9 mouse cellular contexts compared by ENCODE assay signal in genomic region chr3:83002191-83002590, GRCm38 (mm10). TPM values are rescaled to one million over a fixed set of nuclear protein-coding genes. Genes with fewer than 3 reads are reported as not detected.
DNase-seq lines count a peak whose midpoint lies in the region; ATAC-seq lines count a peak whose summit lies in the region.
"Had no signal": no experiment of that assay in that cellular context is flagged by ENCODE, and none has a peak within 500 bp of the region (broad histone marks: within the 10 kb centered on the region; RNA-seq: fewer than 3 reads in every experiment).

No protein-coding gene starts in this region.

- no peaks in the 10 kb centered on the region for H3K9me3 ChIP-seq in intestine, embryonic 14.5 days (ENCODE audit: control insufficient read depth, low read length)
- H3K9me3 ChIP-seq in intestine, embryonic 16.5 days (ENCODE audit: control insufficient read depth, low read length), result no peaks in the 10 kb centered on the region

- 5% methylated on average over 2 of the region's 2 CpGs for WGBS in intestine, embryonic 14.5 days
- 3% methylated on average over 2 of the region's 2 CpGs for WGBS in intestine, embryonic 16.5 days

- H3K4me3 ChIP-seq in intestine, embryonic 14.5 days (ENCODE audit: low read depth, low read length), result no peak overlapping the region
- no peak overlapping the region for H3K4me3 ChIP-seq in intestine, embryonic 16.5 days (ENCODE audit: low read length)

- H3K4me2 ChIP-seq in intestine, embryonic 14.5 days (ENCODE audit: low read length), result no peak overlapping the region
- no peak overlapping the region for H3K4me2 ChIP-seq in intestine, embryonic 16.5 days (ENCODE audit: low read depth, low read length)

- no peaks in the 10 kb centered on the region for H3K36me3 ChIP-seq in intestine, embryonic 14.5 days (ENCODE audit: control insufficient read depth, insufficient read depth, low read length)
- no peaks in the 10 kb centered on the region for H3K36me3 ChIP-seq in intestine, embryonic 16.5 days (ENCODE audit: control insufficient read depth, insufficient read depth, low read length)

- H3K4me1 ChIP-seq in intestine, embryonic 14.5 days (replicated peaks; ENCODE audit: control insufficient read depth, insufficient read depth, low read length), result no peaks in the 10 kb centered on the region
- H3K4me1 ChIP-seq in intestine, embryonic 16.5 days (ENCODE audit: control insufficient read depth, insufficient read depth, low read length), result 0 out of 2 replicates have a peak, but pooled peaks cover 2% of the 10 kb centered on the region

- H3K9ac ChIP-seq in intestine, embryonic 14.5 days (ENCODE audit: low read length), result no peak overlapping the region
- no peak overlapping the region for H3K9ac ChIP-seq in intestine, embryonic 16.5 days (ENCODE audit: low read depth, low read length)

- ATAC-seq in intestine, embryonic 14.5 days (replicated peaks; ENCODE audit: low FRiP score, low TSS enrichment, low read depth), result no peak
- ATAC-seq in intestine, embryonic 16.5 days, result no peak
- peak; percentile 47 for ATAC-seq in CD4-positive, CD25-positive, alpha-beta regulatory T cell, adult 4 months
- no peak for ATAC-seq in erythroid progenitor cell, adult 5-6 weeks (replicated peaks; ENCODE audit: low FRiP score, poor library complexity, severe bottlenecking)

- no peaks in the 10 kb centered on the region for H3K27me3 ChIP-seq in intestine, embryonic 14.5 days (replicated peaks; ENCODE audit: control insufficient read depth, insufficient read depth, low read length)
- H3K27me3 ChIP-seq in intestine, embryonic 16.5 days (replicated peaks; ENCODE audit: control insufficient read depth, insufficient read depth, low read length), result no peaks in the 10 kb centered on the region

- no peak overlapping the region for H3K27ac ChIP-seq in intestine, embryonic 14.5 days (ENCODE audit: low read depth)
- no peak overlapping the region for H3K27ac ChIP-seq in intestine, embryonic 16.5 days (ENCODE audit: low read length)
- H3K27ac ChIP-seq: macrophage had no signal

- peak; percentile 69 for DNase-seq in intestine, embryonic 14.5 days (ENCODE audit: low spot score)
- peak; percentile 56 for DNase-seq in R1 (ENCODE audit: low read depth, low spot score)
- peak; percentile 30 for DNase-seq in embryo, embryonic 11.5 days (ENCODE audit: low read depth, low spot score)
- DNase-seq in kidney, postnatal 4 days, result peak; percentile 62 to 65
- peak; percentile 6 to 24 for DNase-seq in natural killer cell, adult 2 months (ENCODE audit: low spot score in 2 of 2)

RNA-seq across cellular contexts. Expression of gene Fgg, which starts 5.3 kb away (rescaled TPM):
- polyA plus RNA-seq in intestine, embryonic 14.5 days (2014; fragmentation: Nextera tagmentation; extraction: Ambion mirVana), result not detected in 2 replicates
- 5.9 and 14.1 TPM in 2 replicates for polyA plus RNA-seq in intestine, embryonic 16.5 days (2015; fragmentation: Nextera tagmentation; extraction: Ambion mirVana)
- polyA plus RNA-seq in CD4-positive, CD25-positive, alpha-beta regulatory T cell, adult 4 months (2017; shearing (Covaris generic)), result not detected
- total RNA-seq in erythroid progenitor cell, adult 5-6 weeks (2015; ENCODE audit: low replicate concordance), result not detected in 2 replicates
- not detected in 2 replicates for total RNA-seq in erythroid progenitor cell, adult 5-6 weeks (2017; ENCODE audit: low replicate concordance)
- polyA plus RNA-seq: macrophage had no signal

RNA-seq across cellular contexts. Expression of gene Fga, which starts 23.7 kb away (rescaled TPM):
- 0.11 and 0.24 TPM in 2 replicates for polyA plus RNA-seq in intestine, embryonic 14.5 days (2014; fragmentation: Nextera tagmentation; extraction: Ambion mirVana)
- polyA plus RNA-seq in intestine, embryonic 16.5 days (2015; fragmentation: Nextera tagmentation; extraction: Ambion mirVana), result 11.6 and 19.2 TPM in 2 replicates
- not detected for polyA plus RNA-seq in CD4-positive, CD25-positive, alpha-beta regulatory T cell, adult 4 months (2017; shearing (Covaris generic))
- total RNA-seq in erythroid progenitor cell, adult 5-6 weeks (2015; ENCODE audit: low replicate concordance), result not detected in 2 replicates
- total RNA-seq in erythroid progenitor cell, adult 5-6 weeks (2017; ENCODE audit: low replicate concordance), result not detected in 2 replicates
- polyA plus RNA-seq: macrophage had no signal

RNA-seq across cellular contexts. Expression of gene Fgb, which starts 47.5 kb away (rescaled TPM):
- 1.2 TPM in 2 replicates for polyA plus RNA-seq in intestine, embryonic 14.5 days (2014; fragmentation: Nextera tagmentation; extraction: Ambion mirVana)
- 10.5 and 13.7 TPM in 2 replicates for polyA plus RNA-seq in intestine, embryonic 16.5 days (2015; fragmentation: Nextera tagmentation; extraction: Ambion mirVana)
- polyA plus RNA-seq in CD4-positive, CD25-positive, alpha-beta regulatory T cell, adult 4 months (2017; shearing (Covaris generic)), result not detected
- not detected in 2 replicates for total RNA-seq in erythroid progenitor cell, adult 5-6 weeks (2015; ENCODE audit: low replicate concordance)
- not detected in 2 replicates for total RNA-seq in erythroid progenitor cell, adult 5-6 weeks (2017; ENCODE audit: low replicate concordance)
- polyA plus RNA-seq: macrophage had no signal

RNA-seq across cellular contexts. Expression of gene Plrg1, which starts 53.1 kb away (rescaled TPM):
- 97.8 and 109 TPM in 2 replicates for polyA plus RNA-seq in intestine, embryonic 14.5 days (2014; fragmentation: Nextera tagmentation; extraction: Ambion mirVana)
- polyA plus RNA-seq in intestine, embryonic 16.5 days (2015; fragmentation: Nextera tagmentation; extraction: Ambion mirVana), result 81.0 and 87.1 TPM in 2 replicates
- polyA plus RNA-seq in CD4-positive, CD25-positive, alpha-beta regulatory T cell, adult 4 months (2017; shearing (Covaris generic)), result 10 to 100 TPM; 61.2 to 64.4 TPM
- total RNA-seq in erythroid progenitor cell, adult 5-6 weeks (2015; ENCODE audit: low replicate concordance), result 8.8 and 39.3 TPM in 2 replicates
- 25.6 and 28.5 TPM in 2 replicates for total RNA-seq in erythroid progenitor cell, adult 5-6 weeks (2017; ENCODE audit: low replicate concordance)

Comparison
In these comparisons a context has a peak if more than half of its experiments do, and no peak if none do; other contexts are left out.
1. RNA of gene Fga, which starts 23.7 kb away (polyA plus RNA-seq): 11.6 to 19.2 TPM in intestine, embryonic 16.5 days; 0.11 to 0.24 TPM in intestine, embryonic 14.5 days and not detected in CD4-positive, CD25-positive, alpha-beta regulatory T cell, adult 4 months; every median in the first group is over 10 times any median in the second.
2. DNase-seq: peak in every context shown above with its lines; median percentile 69 in intestine, embryonic 14.5 days; 64 in kidney, postnatal 4 days; 56 in R1; 30 in embryo, embryonic 11.5 days; 15 in natural killer cell, adult 2 months.